Mouse (Mus musculus): ENCODE data around the gene Slc25a33. TPM values are rescaled to one million over a fixed set of nuclear protein-coding genes. Genes with fewer than 3 reads are reported as not detected.
A peak's percentile ranks its signal among the peaks of the same experiment; 100 is the strongest.
"Not testable (repeated sequence)": the region's sequence is repeated elsewhere in the genome, so short reads cannot be mapped to it uniquely, and the experiment has no call there.

Gene Slc25a33
- polyA plus RNA-seq, 1 experiment from 2014 or later, result 17.3 TPM

GRCm38 (mm10) chr4:149750671-149751070, 23.4 kb downstream of the Slc25a33 start:
- Histone ChIP-seq H3K4me3 (no peak overlapping the region), H3K36me3 (peaks cover 25% of the 10 kb centered on the region), H3K4me2 (no peak overlapping the region), H3K9me3 (replicated peaks) (no peaks in the 10 kb centered on the region), H3K4me1 (0 out of 2 replicates have a peak, but pooled peaks cover 4% of the 10 kb centered on the region), H3K27me3 (replicated peaks) (no peaks in the 10 kb centered on the region), H3K27ac (no peak overlapping the region), H3K9ac (no peak overlapping the region)
- 71% methylated on average over 5 of the region's 5 CpGs for WGBS (ENCODE audit: insufficient replicate concordance)
- no peak for ATAC-seq

- 78% methylated on average over 3 of the region's 3 CpGs for WGBS (ENCODE audit: insufficient replicate concordance)
These were observed 24.4 kb downstream of the Slc25a33 start for GRCm38 (mm10) chr4:149749663-149750015.

GRCm38 (mm10) chr4:149749003-149749662, 24.9 kb downstream of the Slc25a33 start:
- Histone ChIP-seq H3K4me3 (no peak overlapping the region), H3K27ac (no peak overlapping the region), H3K36me3 (peaks cover 35% of the 10 kb centered on the region), H3K9ac (no peak overlapping the region), H3K27me3 (replicated peaks) (no peaks in the 10 kb centered on the region), H3K9me3 (replicated peaks) (no peaks in the 10 kb centered on the region), H3K4me2 (no peak overlapping the region), H3K4me1 (0 out of 2 replicates have a peak, but pooled peaks cover 4% of the 10 kb centered on the region)
- WGBS (ENCODE audit: insufficient replicate concordance), result 84% methylated on average over 18 of the region's 18 CpGs
- ATAC-seq, result no peak

More at GRCm38 (mm10) chr4:149749663-149750015, 24.4 kb downstream of the Slc25a33 start:
- not testable (repeated sequence) for H3K4me3 ChIP-seq; H3K27me3 ChIP-seq (replicated peaks); H3K27ac ChIP-seq; H3K9ac ChIP-seq; H3K4me1 ChIP-seq; ATAC-seq; H3K4me2 ChIP-seq; H3K9me3 ChIP-seq (replicated peaks)
- peaks cover 34% of the 10 kb centered on the region for H3K36me3 ChIP-seq

GRCm38 (mm10) chr4:149744119-149744518, 30.0 kb downstream of the Slc25a33 start:
- 69% methylated on average over 7 of the region's 7 CpGs for WGBS (ENCODE audit: insufficient replicate concordance)
- Histone ChIP-seq H3K9me3 (replicated peaks) (no peaks in the 10 kb centered on the region), H3K36me3 (peaks cover 47% of the 10 kb centered on the region), H3K4me2 (no peak overlapping the region), H3K4me1 (no peaks in the 10 kb centered on the region), H3K27me3 (replicated peaks) (no peaks in the 10 kb centered on the region), H3K4me3 (no peak overlapping the region), H3K27ac (no peak overlapping the region), H3K9ac (no peak overlapping the region)
- no peak for ATAC-seq

GRCm38 (mm10) chr4:149742011-149742530, 32.0 kb downstream of the Slc25a33 start:
- Histone ChIP-seq H3K27ac (no peak overlapping the region), H3K4me2 (no peak overlapping the region), H3K4me3 (no peak overlapping the region), H3K27me3 (replicated peaks) (no peaks in the 10 kb centered on the region), H3K4me1 (peaks cover 11% of the 10 kb centered on the region), H3K9me3 (replicated peaks) (no peaks in the 10 kb centered on the region), H3K36me3 (peaks cover 40% of the 10 kb centered on the region), H3K9ac (no peak overlapping the region)
- no peak for ATAC-seq
- 89% methylated on average over 14 of the region's 14 CpGs for WGBS (ENCODE audit: insufficient replicate concordance)

- WGBS (ENCODE audit: insufficient replicate concordance), result 85% methylated on average over 7 of the region's 7 CpGs
- peaks cover 29% of the 10 kb centered on the region for H3K4me1 ChIP-seq
- ATAC-seq, result no peak
These were observed 33.8 kb downstream of the Slc25a33 start for GRCm38 (mm10) chr4:149740301-149740700.

GRCm38 (mm10) chr4:149739478-149739877, 34.6 kb downstream of the Slc25a33 start:
- peaks cover 31% of the 10 kb centered on the region for H3K36me3 ChIP-seq
- H3K9ac ChIP-seq, result no peak overlapping the region
- peaks cover 37% of the 10 kb centered on the region for H3K4me1 ChIP-seq
- ATAC-seq, result no peak
- no peaks in the 10 kb centered on the region for H3K9me3 ChIP-seq (replicated peaks)
- WGBS (ENCODE audit: insufficient replicate concordance), result 51% methylated on average over 5 of the region's 5 CpGs
- no peak overlapping the region for H3K4me2 ChIP-seq
- no peak overlapping the region for H3K27ac ChIP-seq
- no peak overlapping the region for H3K4me3 ChIP-seq
- no peaks in the 10 kb centered on the region for H3K27me3 ChIP-seq (replicated peaks)

More at GRCm38 (mm10) chr4:149740301-149740700, 33.8 kb downstream of the Slc25a33 start:
- Histone ChIP-seq H3K9me3 (replicated peaks) (no peaks in the 10 kb centered on the region), H3K4me2 (no peak overlapping the region), H3K9ac (no peak overlapping the region), H3K4me3 (no peak overlapping the region), H3K36me3 (peaks cover 35% of the 10 kb centered on the region), H3K27ac (no peak overlapping the region), H3K27me3 (replicated peaks) (no peaks in the 10 kb centered on the region)

GRCm38 (mm10) chr4:149737383-149738324, 36.4 kb downstream of the Slc25a33 start, which contains the start of gene Tmem201:
Gene Tmem201 (minus strand): TSS chr4:149738044.
- Histone ChIP-seq H3K27me3 (replicated peaks) (no peaks in the 10 kb centered on the region), H3K4me3 (peak within 1 kb of the TSS; percentile 82), H3K27ac (peak within 1 kb of the TSS; percentile 77), H3K36me3 (peaks cover 15% of the 10 kb centered on the region), H3K4me1 (peaks cover 55% of the 10 kb centered on the region), H3K9me3 (replicated peaks) (no peaks in the 10 kb centered on the region), H3K4me2 (peak within 1 kb of the TSS; percentile 99), H3K9ac (peak within 1 kb of the TSS; percentile 85)
- peak; percentile 89 for ATAC-seq
- under 1% methylated on average over 97 of the region's 97 CpGs for WGBS (ENCODE audit: insufficient replicate concordance)

GRCm38 (mm10) chr4:149736581-149736980, 37.5 kb downstream of the Slc25a33 start:
- Histone ChIP-seq H3K9ac (peak overlapping the region; percentile 85), H3K36me3 (peaks cover 14% of the 10 kb centered on the region), H3K27ac (no peak overlapping the region; the same call in 1 of the 2 replicates), H3K9me3 (replicated peaks) (no peaks in the 10 kb centered on the region), H3K4me1 (peaks cover 62% of the 10 kb centered on the region), H3K4me3 (peak overlapping the region; percentile 82), H3K27me3 (replicated peaks) (no peaks in the 10 kb centered on the region), H3K4me2 (peak overlapping the region; percentile 99)
- WGBS (ENCODE audit: insufficient replicate concordance), result 25% methylated on average over 4 of the region's 4 CpGs
- ATAC-seq, result no peak

- H3K9me3 ChIP-seq (replicated peaks), result no peaks in the 10 kb centered on the region
- peaks cover 18% of the 10 kb centered on the region for H3K36me3 ChIP-seq
- H3K4me3 ChIP-seq, result no peak overlapping the region
- no peak overlapping the region for H3K27ac ChIP-seq
- WGBS (ENCODE audit: insufficient replicate concordance), result 72% methylated on average over 5 of the region's 5 CpGs
- H3K4me1 ChIP-seq, result peaks cover 70% of the 10 kb centered on the region
- H3K9ac ChIP-seq, result no peak overlapping the region
- H3K4me2 ChIP-seq, result peak overlapping the region; percentile 99
- ATAC-seq, result no peak
- no peaks in the 10 kb centered on the region for H3K27me3 ChIP-seq (replicated peaks)
These were observed 38.3 kb downstream of the Slc25a33 start for GRCm38 (mm10) chr4:149735624-149736250.

- peaks cover 25% of the 10 kb centered on the region for H3K36me3 ChIP-seq
- no peak overlapping the region for H3K4me2 ChIP-seq
- H3K4me1 ChIP-seq, result peaks cover 73% of the 10 kb centered on the region
- no peak for ATAC-seq
- H3K27ac ChIP-seq, result no peak overlapping the region
- H3K4me3 ChIP-seq, result no peak overlapping the region
- H3K9ac ChIP-seq, result no peak overlapping the region
- no peaks in the 10 kb centered on the region for H3K9me3 ChIP-seq (replicated peaks)
- H3K27me3 ChIP-seq (replicated peaks), result no peaks in the 10 kb centered on the region
- WGBS (ENCODE audit: insufficient replicate concordance), result 65% methylated on average over 10 of the region's 10 CpGs
These were observed 39.2 kb downstream of the Slc25a33 start for GRCm38 (mm10) chr4:149734730-149735475.
